Mouse (Mus musculus) right cerebral cortex, postnatal 36 days (tissue): ENCODE results near the gene Tmem171.

ENCODE experiments used
- DNase-seq, 2 experiments: peaks; one replicate each; pipeline ENCODE4 v3.0.0; 2022; ENCODE audit warnings: low spot score in 2 of 2, mixed read lengths in 1 of 2

Gene Tmem171

DNA sequence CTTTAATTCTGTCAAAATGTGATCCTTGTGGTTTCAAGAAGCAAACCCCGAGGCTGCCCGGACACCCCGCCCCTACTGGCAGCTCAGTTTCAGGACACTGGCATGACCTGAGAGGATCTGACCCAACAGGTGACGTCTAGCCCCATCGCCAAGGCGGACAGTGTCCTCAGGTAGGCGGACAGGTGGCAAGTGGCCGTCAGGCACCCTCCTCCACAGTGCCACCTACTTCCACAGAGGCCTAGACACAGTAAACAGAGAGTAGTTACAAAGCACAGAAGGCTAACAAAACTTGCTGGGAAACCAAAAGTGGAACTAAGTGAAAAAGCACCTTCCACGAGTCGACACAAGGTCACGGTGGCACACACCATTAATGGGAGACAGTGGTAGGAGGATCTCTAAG, 1.3 kb downstream of the Tmem171 start:
- no peak for DNase-seq

GRCm38 (mm10) chr13:98691956-98692515, 2.6 kb downstream of the Tmem171 start:
- DNase-seq, result no peak

GRCm38 (mm10) chr13:98690886-98691285, 3.7 kb downstream of the Tmem171 start:
- no peak for DNase-seq

GRCm38 (mm10) chr13:98689605-98690290, 4.9 kb downstream of the Tmem171 start:
- no peak for DNase-seq

DNA sequence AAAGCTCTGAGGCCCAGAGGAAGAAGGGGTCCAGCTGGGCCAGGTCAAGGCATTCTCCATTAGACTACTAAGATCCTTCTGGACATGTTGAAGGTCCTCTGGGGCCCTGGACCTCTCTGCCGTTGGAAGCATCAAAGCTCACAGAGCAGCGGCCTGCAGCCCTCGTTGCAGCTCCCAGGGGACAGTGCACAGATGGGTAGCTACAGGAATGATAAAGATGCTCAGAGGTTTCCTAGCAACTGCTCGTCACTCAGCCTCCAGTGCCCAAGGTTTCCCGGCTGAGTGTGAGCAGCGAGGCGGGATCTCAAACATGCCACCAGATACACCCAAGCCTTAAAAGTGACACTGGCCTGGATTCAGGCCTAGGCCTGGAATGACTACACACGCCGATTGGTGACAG, 6.7 kb downstream of the Tmem171 start:
- DNase-seq, result peak; percentile 14 to 22

DNA sequence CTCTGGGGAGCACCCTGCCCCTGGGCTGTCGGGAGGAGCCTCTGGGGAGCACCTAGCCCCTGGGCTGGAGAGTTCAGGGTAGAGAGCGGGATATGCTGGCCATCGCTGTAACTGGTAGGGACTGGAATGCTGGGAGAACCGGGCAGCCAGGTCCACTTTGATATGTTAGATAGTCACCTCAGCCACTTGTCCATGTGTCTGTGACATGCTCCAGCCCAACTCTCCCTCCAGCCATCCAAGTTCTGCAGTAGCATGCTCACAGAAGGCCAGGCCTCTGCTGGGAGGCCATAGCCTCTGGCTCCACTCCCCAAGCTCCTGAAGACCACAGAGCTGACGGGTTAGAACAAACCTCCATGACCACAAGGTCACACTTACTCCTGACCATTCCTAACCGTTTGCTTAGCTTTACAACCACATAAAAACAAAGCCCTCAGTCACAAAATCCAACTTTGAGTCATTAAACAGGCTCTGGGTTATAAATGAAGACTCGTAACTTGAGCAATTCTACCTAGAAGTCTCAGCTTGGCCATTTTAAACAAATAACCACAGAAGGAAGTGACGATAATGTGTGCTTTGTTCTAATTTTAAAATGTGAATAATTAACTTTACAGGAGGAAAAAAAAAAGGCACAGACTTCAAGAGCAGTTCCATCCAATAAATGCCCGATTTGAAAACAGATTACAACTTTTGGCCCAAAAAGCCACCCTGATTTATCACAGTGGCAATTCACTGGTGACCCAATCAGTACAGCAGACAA, 10.3 kb downstream of the Tmem171 start:
- no peak for DNase-seq

DNA sequence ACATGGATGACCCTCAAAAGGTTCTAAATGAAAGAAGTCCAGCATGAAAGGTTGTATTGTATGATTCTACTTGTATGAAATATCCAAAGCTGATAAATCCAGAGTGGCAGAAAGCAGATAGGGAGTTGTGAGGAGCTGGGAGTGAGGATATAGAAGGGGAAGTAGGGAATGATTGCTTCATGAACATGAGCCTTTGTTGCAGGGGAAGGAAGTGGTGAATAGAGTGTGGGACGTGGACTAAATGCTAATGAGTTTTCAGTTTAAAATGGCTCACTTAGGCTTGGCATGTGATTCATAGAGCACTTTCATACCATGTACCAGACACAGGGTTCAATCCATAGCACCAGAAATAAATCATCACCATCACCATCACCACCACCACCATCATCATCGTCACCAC, 11.2 kb downstream of the Tmem171 start:
- DNase-seq, result no peak

DNA sequence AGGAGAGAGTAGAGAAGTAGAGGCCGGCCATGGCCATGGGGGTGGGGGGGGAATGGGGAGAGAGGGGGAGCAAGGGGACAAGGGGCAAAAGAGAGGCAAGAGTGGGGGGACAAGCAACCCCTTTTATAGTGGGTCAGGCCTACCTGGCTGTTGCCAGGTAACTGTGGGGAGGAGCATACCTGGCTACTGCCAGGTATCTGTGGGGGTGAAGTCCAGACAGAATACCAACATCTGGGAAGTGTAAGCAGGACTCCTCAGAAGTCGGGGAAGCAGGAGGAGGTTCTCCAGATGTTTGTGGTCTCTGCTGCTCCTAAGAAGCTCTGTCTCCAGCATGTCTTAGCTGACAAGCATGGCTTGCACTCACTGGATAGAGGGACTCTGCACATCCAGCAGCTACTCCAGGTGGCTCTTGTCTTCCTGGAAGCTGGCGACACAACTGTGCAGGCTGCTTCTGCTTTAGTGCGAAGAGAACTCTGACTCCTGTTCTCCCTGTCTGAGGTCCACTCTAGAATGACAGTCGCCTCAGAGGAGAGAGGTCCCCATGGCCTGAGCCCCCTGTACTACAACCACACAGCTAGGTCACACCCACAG, 14.1 kb downstream of the Tmem171 start:
- DNase-seq, result no peak

DNA sequence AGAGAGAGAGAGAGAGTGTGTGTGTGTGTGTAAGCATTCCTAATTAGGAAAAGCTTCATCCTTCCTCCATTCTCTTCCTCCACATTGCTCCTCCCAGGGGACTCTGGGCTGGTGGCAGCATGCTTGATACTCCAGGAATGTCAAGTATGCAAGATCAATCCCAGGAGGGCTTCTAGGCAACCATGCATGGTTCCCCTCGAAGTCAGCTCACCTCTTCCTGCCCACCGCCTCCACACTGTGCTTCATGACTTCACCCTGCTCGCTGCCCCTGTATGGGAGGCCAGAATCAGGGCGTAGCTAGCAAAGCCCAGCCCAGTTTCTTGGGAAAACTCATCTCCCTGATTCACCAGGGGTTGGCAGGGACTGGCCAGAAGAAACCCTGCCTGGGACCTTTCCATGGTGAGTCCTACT, 15.0 kb downstream of the Tmem171 start:
- DNase-seq, result no peak

GRCm38 (mm10) chr13:98679230-98679629, 15.4 kb downstream of the Tmem171 start:
- DNase-seq, result no peak

DNA sequence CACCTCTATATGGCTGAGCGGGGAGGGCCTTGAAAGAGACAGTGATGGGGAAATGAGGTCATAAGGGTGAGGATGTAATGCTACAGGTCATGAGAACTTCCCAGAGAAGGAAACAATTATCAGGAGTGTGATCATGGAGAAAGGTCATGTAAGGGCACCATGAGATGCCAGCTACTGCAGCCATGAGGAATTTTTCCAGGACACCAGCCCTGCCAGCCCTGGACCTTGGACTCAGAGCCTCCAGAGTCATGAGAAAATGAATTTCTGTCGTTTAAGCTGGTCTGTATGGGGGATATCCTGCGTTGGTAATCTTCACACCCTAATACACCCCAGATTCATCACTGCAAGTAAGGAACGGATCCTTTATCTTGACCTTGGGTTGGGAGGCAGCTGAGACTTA, 20.7 kb downstream of the Tmem171 start:
- DNase-seq, result no peak

GRCm38 (mm10) chr13:98669296-98669695, 25.3 kb downstream of the Tmem171 start:
- DNase-seq, result no peak

GRCm38 (mm10) chr13:98667316-98667715, 27.3 kb downstream of the Tmem171 start:
- DNase-seq, result no peak

GRCm38 (mm10) chr13:98665240-98665639, 29.4 kb downstream of the Tmem171 start:
- no peak for DNase-seq

GRCm38 (mm10) chr13:98662173-98662675, 32.4 kb downstream of the Tmem171 start:
- no peak for DNase-seq

DNA sequence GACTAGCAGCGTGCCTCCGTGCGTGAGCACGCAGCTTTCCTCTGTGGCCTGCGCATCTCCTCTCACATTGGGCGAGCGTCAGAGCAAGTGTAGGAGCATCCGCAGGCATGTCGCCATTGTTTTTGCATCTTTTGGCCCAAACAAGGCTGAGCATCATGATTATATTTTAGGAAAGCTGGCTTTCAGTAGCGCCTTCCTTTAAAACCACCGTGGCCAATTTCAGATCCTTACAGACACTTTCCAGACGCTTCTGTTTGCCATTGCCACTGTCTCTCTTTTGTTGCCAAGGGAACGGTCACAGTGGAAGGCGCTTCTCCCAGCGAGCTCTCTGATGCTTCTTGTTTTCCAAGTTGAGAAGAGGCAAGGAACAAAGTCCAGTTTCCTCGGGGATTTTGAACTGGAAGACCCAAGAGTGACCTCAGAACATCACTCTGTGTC, 38.6 kb downstream of the Tmem171 start:
- peak; percentile 30 to 50 for DNase-seq

DNA sequence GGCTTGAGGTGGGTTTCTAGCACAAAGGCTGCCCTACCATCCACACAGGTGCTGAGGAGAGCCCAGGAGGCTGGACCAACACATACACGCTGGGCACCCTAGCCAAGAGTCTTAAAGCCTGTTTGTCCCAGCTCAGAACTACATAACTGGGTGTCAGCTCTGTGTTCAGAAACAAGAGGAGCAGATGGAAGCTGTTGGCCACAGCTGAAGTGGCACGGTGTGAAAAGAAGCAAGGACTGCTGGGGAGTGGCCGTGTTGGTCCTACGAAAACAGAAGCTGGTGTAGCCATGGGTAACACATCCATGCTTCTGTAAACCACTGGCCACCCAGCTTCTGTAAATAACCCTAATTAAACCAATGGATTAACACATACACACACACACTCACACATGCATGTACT, 39.3 kb downstream of the Tmem171 start:
- DNase-seq, result no peak

GRCm38 (mm10) chr13:98654129-98654939, 40.3 kb downstream of the Tmem171 start:
- no peak for DNase-seq

DNA sequence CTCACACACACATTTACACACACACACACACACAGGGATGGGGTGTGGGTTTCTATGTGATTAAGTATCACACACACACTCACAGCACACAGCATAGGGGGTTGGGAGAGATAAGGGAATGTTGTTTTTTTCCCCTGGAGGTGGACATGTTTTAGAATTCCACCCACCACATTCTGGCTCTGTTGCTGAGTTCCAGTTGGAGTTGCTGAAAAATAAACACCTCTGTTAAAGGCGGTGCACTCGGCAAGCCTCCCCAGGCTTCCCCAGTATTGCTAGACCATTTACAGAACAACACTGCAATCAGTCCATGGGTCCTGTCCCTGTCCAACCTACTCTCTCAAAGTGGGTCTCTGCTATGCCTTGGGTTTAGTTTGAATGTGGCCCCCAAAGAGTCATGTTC, 42.4 kb downstream of the Tmem171 start:
- peak in 1 of 2 experiments; percentile 29 for DNase-seq

GRCm38 (mm10) chr13:98651228-98651977, 43.2 kb downstream of the Tmem171 start:
- DNase-seq, result no peak
